Mouse (Mus musculus): ENCODE data around the gene Pik3cg. TPM values are rescaled to one million over a fixed set of nuclear protein-coding genes. Genes with fewer than 3 reads are reported as not detected.

The Pik3cg gene
- polyA plus RNA-seq, 1 experiment, result not detected

- Histone ChIP-seq H3K4me2 (ENCODE audit: low read depth) (no peak overlapping the region), H3K27me3 (ENCODE audit: control insufficient read depth, insufficient read depth, insufficient read length) (no peaks in the 10 kb centered on the region), H3ac (ENCODE audit: control insufficient read depth, insufficient read length) (no peak overlapping the region), H3K79me2 (ENCODE audit: control insufficient read depth, insufficient read depth) (no peaks in the 10 kb centered on the region), H3K4me3 (no peak overlapping the region), H3K36me3 (ENCODE audit: control insufficient read depth, insufficient read depth) (no peaks in the 10 kb centered on the region)
- TF ChIP-seq MYOG (IDR thresholded peaks at IDR 0.05; ENCODE audit: control insufficient read depth in 1 of 3, insufficient read depth in 1 of 3, insufficient read length in 2 of 3, low read depth in 2 of 3) (no peak), CEBPB (IDR thresholded peaks at IDR 0.05; ENCODE audit: insufficient read depth, poor library complexity, severe bottlenecking) (no peak), POLR2AphosphoS2 (IDR thresholded peaks at IDR 0.05; ENCODE audit: insufficient read length, low read depth) (no peak), MAX (IDR thresholded peaks at IDR 0.05; ENCODE audit: low read depth) (no peak)
These were observed 22.9 kb upstream of the Pik3cg start for GRCm38 (mm10) chr12:32231398-32231797.

- no peaks in the 10 kb centered on the region for H3K27me3 ChIP-seq (ENCODE audit: control insufficient read depth, insufficient read depth, insufficient read length)
- no peak overlapping the region for H3K4me2 ChIP-seq (ENCODE audit: low read depth)
- no peak for TF ChIP-seq CEBPB (IDR thresholded peaks at IDR 0.05; ENCODE audit: insufficient read depth, poor library complexity, severe bottlenecking)
- no peak for TF ChIP-seq MAX (IDR thresholded peaks at IDR 0.05; ENCODE audit: low read depth)
- H3K36me3 ChIP-seq (ENCODE audit: control insufficient read depth, insufficient read depth), result no peaks in the 10 kb centered on the region
- no peak overlapping the region for H3ac ChIP-seq (ENCODE audit: control insufficient read depth, insufficient read length)
- H3K4me3 ChIP-seq, result no peak overlapping the region
- no peaks in the 10 kb centered on the region for H3K79me2 ChIP-seq (ENCODE audit: control insufficient read depth, insufficient read depth)
These were observed 15.2 kb upstream of the Pik3cg start for GRCm38 (mm10) chr12:32223629-32224028.

- H3K36me3 ChIP-seq (ENCODE audit: control insufficient read depth, insufficient read depth), result no peaks in the 10 kb centered on the region
- no peaks in the 10 kb centered on the region for H3K27me3 ChIP-seq (ENCODE audit: control insufficient read depth, insufficient read depth, insufficient read length)
- no peak overlapping the region for H3K4me3 ChIP-seq
- TF ChIP-seq TCF3 (IDR thresholded peaks at IDR 0.05; ENCODE audit: insufficient read length, low read depth), result no peak
- no peak for TF ChIP-seq REST (IDR thresholded peaks at IDR 0.05; ENCODE audit: insufficient read depth, insufficient read length)
- no peak for TF ChIP-seq MYOG (IDR thresholded peaks at IDR 0.05; ENCODE audit: control insufficient read depth in 1 of 3, insufficient read depth in 1 of 3, insufficient read length in 2 of 3, low read depth in 2 of 3)
- no peak for TF ChIP-seq E2F4 (IDR thresholded peaks at IDR 0.05; ENCODE audit: insufficient read depth)
- no peak for TF ChIP-seq MAX (IDR thresholded peaks at IDR 0.05; ENCODE audit: low read depth)
- TF ChIP-seq SRF (IDR thresholded peaks at IDR 0.05; ENCODE audit: control insufficient read depth, insufficient read length, low read depth), result no peak
- TF ChIP-seq USF1 (IDR thresholded peaks at IDR 0.05; ENCODE audit: low read depth), result no peak
- no peak for TF ChIP-seq CEBPB (IDR thresholded peaks at IDR 0.05; ENCODE audit: insufficient read depth, poor library complexity, severe bottlenecking)
- no peaks in the 10 kb centered on the region for H3K79me2 ChIP-seq (ENCODE audit: control insufficient read depth, insufficient read depth)
- no peak overlapping the region for H3ac ChIP-seq (ENCODE audit: control insufficient read depth, insufficient read length)
- no peak overlapping the region for H3K4me2 ChIP-seq (ENCODE audit: low read depth)
These were observed 14.4 kb upstream of the Pik3cg start for GRCm38 (mm10) chr12:32222758-32223385.

GRCm38 (mm10) chr12:32220387-32220786 lies 11.9 kb upstream of the Pik3cg start:
- H3K4me3 ChIP-seq, result no peak overlapping the region
- no peaks in the 10 kb centered on the region for H3K79me2 ChIP-seq (ENCODE audit: control insufficient read depth, insufficient read depth)
- no peak overlapping the region for H3ac ChIP-seq (ENCODE audit: control insufficient read depth, insufficient read length)

GRCm38 (mm10) chr12:32215143-32215542 lies 6.7 kb upstream of the Pik3cg start:
- Histone ChIP-seq H3K79me2 (ENCODE audit: control insufficient read depth, insufficient read depth) (no peaks in the 10 kb centered on the region), H3K4me2 (ENCODE audit: low read depth) (no peak overlapping the region), H3K36me3 (ENCODE audit: control insufficient read depth, insufficient read depth) (no peaks in the 10 kb centered on the region), H3ac (ENCODE audit: control insufficient read depth, insufficient read length) (no peak overlapping the region), H3K27me3 (ENCODE audit: control insufficient read depth, insufficient read depth, insufficient read length) (no peaks in the 10 kb centered on the region), H3K4me3 (no peak overlapping the region)
- TF ChIP-seq MYOD1 (IDR thresholded peaks at IDR 0.05; ENCODE audit: control insufficient read depth in 1 of 3, insufficient read length in 2 of 3, low read depth in 2 of 3) (no peak), MYOG (IDR thresholded peaks at IDR 0.05; ENCODE audit: control insufficient read depth in 1 of 3, insufficient read depth in 1 of 3, insufficient read length in 2 of 3, low read depth in 2 of 3) (no peak), E2F4 (IDR thresholded peaks at IDR 0.05; ENCODE audit: insufficient read depth) (no peak), POLR2A (IDR thresholded peaks at IDR 0.05; ENCODE audit: insufficient read length, low read depth) (no peak), MAX (IDR thresholded peaks at IDR 0.05; ENCODE audit: low read depth) (no peak), SRF (IDR thresholded peaks at IDR 0.05; ENCODE audit: control insufficient read depth, insufficient read length, low read depth) (no peak), POLR2AphosphoS2 (IDR thresholded peaks at IDR 0.05; ENCODE audit: insufficient read length, low read depth) (no peak), USF1 (IDR thresholded peaks at IDR 0.05; ENCODE audit: low read depth) (no peak), CEBPB (IDR thresholded peaks at IDR 0.05; ENCODE audit: insufficient read depth, poor library complexity, severe bottlenecking) (no peak), TCF3 (IDR thresholded peaks at IDR 0.05; ENCODE audit: insufficient read length, low read depth) (no peak)

More at GRCm38 (mm10) chr12:32220387-32220786, 11.9 kb upstream of the Pik3cg start:
- H3K36me3 ChIP-seq (ENCODE audit: control insufficient read depth, insufficient read depth), result no peaks in the 10 kb centered on the region
- TF ChIP-seq MYOD1 (IDR thresholded peaks at IDR 0.05; ENCODE audit: control insufficient read depth in 1 of 3, insufficient read length in 2 of 3, low read depth in 2 of 3), result no peak
- TF ChIP-seq CEBPB (IDR thresholded peaks at IDR 0.05; ENCODE audit: insufficient read depth, poor library complexity, severe bottlenecking), result no peak
- no peak for TF ChIP-seq E2F4 (IDR thresholded peaks at IDR 0.05; ENCODE audit: insufficient read depth)
- no peak for TF ChIP-seq MAX (IDR thresholded peaks at IDR 0.05; ENCODE audit: low read depth)
- no peak for TF ChIP-seq POLR2AphosphoS2 (IDR thresholded peaks at IDR 0.05; ENCODE audit: insufficient read length, low read depth)
- TF ChIP-seq USF1 (IDR thresholded peaks at IDR 0.05; ENCODE audit: low read depth), result no peak
- no peak for TF ChIP-seq SRF (IDR thresholded peaks at IDR 0.05; ENCODE audit: control insufficient read depth, insufficient read length, low read depth)
- no peak for TF ChIP-seq TCF3 (IDR thresholded peaks at IDR 0.05; ENCODE audit: insufficient read length, low read depth)
- no peak for TF ChIP-seq REST (IDR thresholded peaks at IDR 0.05; ENCODE audit: insufficient read depth, insufficient read length)
- no peak for TF ChIP-seq MYOG (IDR thresholded peaks at IDR 0.05; ENCODE audit: control insufficient read depth in 1 of 3, insufficient read depth in 1 of 3, insufficient read length in 2 of 3, low read depth in 2 of 3)
- no peak for TF ChIP-seq TCF12 (IDR thresholded peaks at IDR 0.05; ENCODE audit: insufficient read depth, poor library complexity, severe bottlenecking)
- no peak for TF ChIP-seq POLR2A (IDR thresholded peaks at IDR 0.05; ENCODE audit: insufficient read length, low read depth)
- no peaks in the 10 kb centered on the region for H3K27me3 ChIP-seq (ENCODE audit: control insufficient read depth, insufficient read depth, insufficient read length)
- no peak overlapping the region for H3K4me2 ChIP-seq (ENCODE audit: low read depth)

Data from myocyte (in vitro differentiated cells).